Mouse (Mus musculus): ENCODE data around the gene Diras1. TPM values are rescaled to one million over a fixed set of nuclear protein-coding genes. Genes with fewer than 3 reads are reported as not detected.
A peak's percentile ranks its signal among the peaks of the same experiment; 100 is the strongest.
"Not testable (repeated sequence)": the region's sequence is repeated elsewhere in the genome, so short reads cannot be mapped to it uniquely, and the experiment has no call there.

Diras1 gene
- polyA plus RNA-seq, 1 experiment: 83.8 TPM

GRCm38 (mm10) chr10:81057406-81058130, 32.1 kb upstream of the Diras1 start:
- peaks cover 9% of the 10 kb centered on the region; the same call in 1 of the 2 replicates for H3K4me1 ChIP-seq (ENCODE audit: control insufficient read depth, insufficient read depth, low read length)
- H3K4me3 ChIP-seq (ENCODE audit: insufficient read depth, low read length): no peak overlapping the region
- no peak overlapping the region for H3K27ac ChIP-seq (ENCODE audit: insufficient read depth, low read length)
- TF ChIP-seq CTCF (IDR thresholded peaks at IDR 0.05; ENCODE audit: extremely low read depth, insufficient read depth, low read length) (no peak), POLR2A (IDR thresholded peaks at IDR 0.05; ENCODE audit: extremely low read depth, insufficient read depth, low read length) (no peak)

GRCm38 (mm10) chr10:81055802-81056340, 30.4 kb upstream of the Diras1 start:
- H3K4me1 ChIP-seq (ENCODE audit: control insufficient read depth, insufficient read depth, low read length); H3K27ac ChIP-seq (ENCODE audit: insufficient read depth, low read length); H3K4me3 ChIP-seq (ENCODE audit: insufficient read depth, low read length): not testable (repeated sequence)

- TF ChIP-seq CTCF (IDR thresholded peaks at IDR 0.05; ENCODE audit: extremely low read depth, insufficient read depth, low read length): no peak
- TF ChIP-seq POLR2A (IDR thresholded peaks at IDR 0.05; ENCODE audit: extremely low read depth, insufficient read depth, low read length): no peak
- Histone ChIP-seq H3K27ac (ENCODE audit: insufficient read depth, low read length) (no peak overlapping the region), H3K4me1 (ENCODE audit: control insufficient read depth, insufficient read depth, low read length) (peaks cover 9% of the 10 kb centered on the region; the same call in 1 of the 2 replicates), H3K4me3 (ENCODE audit: insufficient read depth, low read length) (no peak overlapping the region)
Measured at GRCm38 (mm10) chr10:81055169-81055568, 29.7 kb upstream of the Diras1 start.

- Histone ChIP-seq H3K4me1 (ENCODE audit: control insufficient read depth, insufficient read depth, low read length) (no peaks in the 10 kb centered on the region), H3K4me3 (ENCODE audit: insufficient read depth, low read length) (no peak overlapping the region), H3K27ac (ENCODE audit: insufficient read depth, low read length) (no peak overlapping the region)
- TF ChIP-seq POLR2A (IDR thresholded peaks at IDR 0.05; ENCODE audit: extremely low read depth, insufficient read depth, low read length) (no peak), CTCF (IDR thresholded peaks at IDR 0.05; ENCODE audit: extremely low read depth, insufficient read depth, low read length) (no peak)
Measured at GRCm38 (mm10) chr10:81052577-81052976, 27.1 kb upstream of the Diras1 start.

GRCm38 (mm10) chr10:81051133-81051532, 25.7 kb upstream of the Diras1 start:
- Histone ChIP-seq H3K4me3 (ENCODE audit: insufficient read depth, low read length) (no peak overlapping the region), H3K27ac (ENCODE audit: insufficient read depth, low read length) (no peak overlapping the region), H3K4me1 (ENCODE audit: control insufficient read depth, insufficient read depth, low read length) (no peaks in the 10 kb centered on the region)
- TF ChIP-seq CTCF (IDR thresholded peaks at IDR 0.05; ENCODE audit: extremely low read depth, insufficient read depth, low read length) (no peak), POLR2A (IDR thresholded peaks at IDR 0.05; ENCODE audit: extremely low read depth, insufficient read depth, low read length) (no peak)

- Histone ChIP-seq H3K27ac (ENCODE audit: insufficient read depth, low read length) (no peak overlapping the region), H3K4me1 (ENCODE audit: control insufficient read depth, insufficient read depth, low read length) (no peaks in the 10 kb centered on the region), H3K4me3 (ENCODE audit: insufficient read depth, low read length) (no peak overlapping the region)
- TF ChIP-seq POLR2A (IDR thresholded peaks at IDR 0.05; ENCODE audit: extremely low read depth, insufficient read depth, low read length) (no peak), CTCF (IDR thresholded peaks at IDR 0.05; ENCODE audit: extremely low read depth, insufficient read depth, low read length) (0 out of 2 replicates have a peak, but pooled peaks have one; percentile 11)
Measured at GRCm38 (mm10) chr10:81050645-81051044, 25.2 kb upstream of the Diras1 start.

GRCm38 (mm10) chr10:81045246-81045645, 19.8 kb upstream of the Diras1 start:
- H3K27ac ChIP-seq (ENCODE audit: insufficient read depth, low read length); H3K4me1 ChIP-seq (ENCODE audit: control insufficient read depth, insufficient read depth, low read length); H3K4me3 ChIP-seq (ENCODE audit: insufficient read depth, low read length): not testable (repeated sequence)

GRCm38 (mm10) chr10:81041458-81042175, 16.2 kb upstream of the Diras1 start:
- TF ChIP-seq CTCF (IDR thresholded peaks at IDR 0.05; ENCODE audit: extremely low read depth, insufficient read depth, low read length): peak; percentile 75
- TF ChIP-seq POLR2A (IDR thresholded peaks at IDR 0.05; ENCODE audit: extremely low read depth, insufficient read depth, low read length): no peak
- Histone ChIP-seq H3K4me3 (ENCODE audit: insufficient read depth, low read length) (no peak overlapping the region), H3K27ac (ENCODE audit: insufficient read depth, low read length) (no peak overlapping the region), H3K4me1 (ENCODE audit: control insufficient read depth, insufficient read depth, low read length) (no peaks in the 10 kb centered on the region)

GRCm38 (mm10) chr10:81036988-81037580, 11.6 kb upstream of the Diras1 start, which contains the start of gene Slc39a3:
Gene Slc39a3 (minus strand): TSS chr10:81037426.
- Histone ChIP-seq H3K4me3 (ENCODE audit: insufficient read depth, low read length) (peak within 1 kb of the TSS; percentile 66), H3K27ac (ENCODE audit: insufficient read depth, low read length) (no peak within 1 kb of the TSS), H3K4me1 (ENCODE audit: control insufficient read depth, insufficient read depth, low read length) (peaks cover 4% of the 10 kb centered on the region; the same call in 1 of the 2 replicates)
- TF ChIP-seq CTCF (IDR thresholded peaks at IDR 0.05; ENCODE audit: extremely low read depth, insufficient read depth, low read length) (no peak), POLR2A (IDR thresholded peaks at IDR 0.05; ENCODE audit: extremely low read depth, insufficient read depth, low read length) (no peak; the same call in 1 of the 2 replicates)

Data from cortical plate, adult 2 months (tissue).